Mouse (Mus musculus) retina, adult 2 months (tissue): ENCODE measurements around the gene Ucp3.

Source experiments
- DNase-seq: peaks from one replicate; pipeline ENCODE4 v3.0.0-alpha.2; 2012; ENCODE audit warnings: low read depth, low spot score

Ucp3 gene

DNA sequence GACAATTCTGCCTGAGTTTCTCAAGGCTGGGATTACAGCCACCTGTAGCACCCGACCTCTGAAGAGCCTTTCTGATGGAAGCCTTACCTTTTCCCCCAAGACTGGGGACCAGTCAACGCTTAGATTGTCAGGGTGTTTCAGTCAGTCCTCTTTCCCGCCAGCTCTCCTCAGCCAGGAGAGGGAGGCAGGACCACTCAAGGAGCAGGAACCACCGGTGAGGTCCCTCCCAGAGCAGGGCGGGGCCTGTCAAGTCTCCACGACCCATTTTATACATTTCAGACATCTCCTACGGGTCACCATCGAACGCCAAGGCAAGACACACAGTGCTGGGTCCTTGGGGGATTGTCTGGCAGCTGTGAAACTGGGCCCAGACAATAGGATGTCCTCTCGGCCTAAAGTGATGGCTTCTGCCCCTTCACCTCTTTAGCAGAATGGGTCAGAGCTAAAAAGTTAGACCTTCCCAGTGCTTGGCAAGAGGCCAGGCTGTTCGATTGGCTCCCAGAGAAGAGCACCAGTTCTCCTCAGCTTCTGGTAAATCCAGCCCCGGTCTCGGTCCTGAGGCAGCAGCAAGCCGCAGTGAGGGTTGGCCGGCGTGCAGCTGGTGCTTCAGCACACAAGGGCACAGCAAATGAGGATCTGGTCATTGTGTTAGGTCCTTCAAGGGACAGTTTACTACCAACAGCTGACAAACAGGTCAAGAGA, 27.6 kb downstream of the Ucp3 start:
- no peak for DNase-seq

DNA sequence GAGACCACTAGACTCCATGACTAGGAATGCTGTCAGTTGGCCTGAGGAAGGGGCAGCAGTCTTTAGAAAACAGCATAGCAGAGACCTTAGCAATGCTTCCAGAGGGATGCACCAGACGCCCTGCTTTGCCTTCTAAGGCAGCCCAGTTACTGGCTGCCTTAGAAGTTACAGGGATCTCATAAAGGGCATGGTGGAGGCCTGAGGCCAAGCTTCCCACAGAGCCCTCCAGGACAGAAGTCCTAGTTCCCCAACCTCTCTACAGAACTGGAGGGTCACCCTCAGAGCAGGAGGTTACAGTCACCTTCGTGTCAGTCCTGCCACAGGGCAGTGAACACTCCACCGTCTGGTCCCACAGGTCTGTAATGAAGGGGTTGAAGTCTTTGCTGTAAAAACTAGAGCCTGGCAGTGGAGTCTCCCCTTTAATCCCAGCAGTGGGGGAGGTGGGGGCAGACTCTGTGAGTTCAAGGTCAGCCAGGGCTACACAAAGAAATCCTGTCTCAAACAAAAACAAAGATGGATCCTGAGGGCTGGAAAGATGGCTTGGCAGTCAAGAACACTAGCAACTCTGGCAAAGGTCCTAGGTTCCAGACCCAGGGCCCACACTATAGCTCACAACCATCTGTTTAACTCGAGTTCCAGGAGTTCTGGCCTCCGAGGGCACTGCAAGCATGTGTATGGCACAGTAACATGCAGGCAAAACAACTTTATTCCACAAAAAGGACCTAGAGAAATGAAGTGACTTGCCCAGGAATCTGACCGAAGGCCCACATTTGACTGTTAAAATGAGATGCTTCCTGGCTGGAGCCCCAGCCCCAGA, 28.4 kb downstream of the Ucp3 start:
- no peak for DNase-seq

DNA sequence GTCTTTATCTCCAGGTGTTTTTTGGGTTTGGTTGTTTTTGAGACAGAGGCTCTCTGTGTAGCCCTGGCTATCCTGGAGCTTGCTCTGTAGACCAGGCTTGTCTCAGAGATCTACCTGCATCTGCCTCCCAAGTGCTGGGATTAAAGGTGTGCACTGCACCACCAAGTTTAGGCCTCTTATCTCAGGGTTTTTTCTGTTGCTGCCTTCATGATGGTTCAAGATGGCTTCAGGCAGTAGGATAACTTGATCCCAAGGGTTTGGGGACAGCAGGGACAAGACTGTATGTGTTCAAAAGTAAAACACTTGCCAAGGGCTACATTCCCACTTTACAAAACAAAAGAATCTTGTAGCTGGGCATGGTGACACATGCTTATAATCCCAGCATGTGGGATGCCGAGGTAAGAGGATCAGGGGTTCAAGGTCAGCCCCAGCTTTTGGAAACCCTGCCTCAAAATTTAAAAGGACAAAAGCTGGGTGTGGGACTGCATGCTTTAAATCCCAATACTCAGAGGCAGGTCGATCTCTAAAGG, 29.1 kb downstream of the Ucp3 start:
- DNase-seq: no peak

DNA sequence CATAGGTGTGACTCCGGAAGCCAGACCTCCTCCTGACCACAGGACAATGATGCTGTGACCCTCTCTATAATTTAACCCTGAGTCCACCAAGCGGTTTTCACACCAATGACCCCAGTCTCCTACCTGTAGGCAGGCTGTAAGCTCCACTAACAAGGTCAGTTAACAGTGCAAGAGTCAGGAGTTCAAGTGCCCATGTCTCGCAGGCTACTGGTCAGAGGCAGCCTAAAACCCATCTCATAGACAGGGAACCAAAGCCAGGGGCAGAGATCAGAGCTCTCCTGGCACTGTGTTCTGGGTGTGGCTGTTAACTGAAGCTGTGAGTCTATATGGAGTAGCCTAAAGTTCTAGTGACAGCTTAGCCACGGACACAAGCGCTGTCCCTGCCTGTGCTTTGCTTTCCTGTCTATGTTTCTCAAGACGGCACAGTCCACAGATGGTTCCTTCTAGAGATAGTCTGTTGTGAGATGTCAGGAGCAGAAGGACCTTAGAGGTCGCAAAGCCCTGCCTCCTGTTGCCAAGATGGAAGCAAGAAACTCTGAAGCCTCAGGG, 29.7 kb downstream of the Ucp3 start:
- DNase-seq: no peak

DNA sequence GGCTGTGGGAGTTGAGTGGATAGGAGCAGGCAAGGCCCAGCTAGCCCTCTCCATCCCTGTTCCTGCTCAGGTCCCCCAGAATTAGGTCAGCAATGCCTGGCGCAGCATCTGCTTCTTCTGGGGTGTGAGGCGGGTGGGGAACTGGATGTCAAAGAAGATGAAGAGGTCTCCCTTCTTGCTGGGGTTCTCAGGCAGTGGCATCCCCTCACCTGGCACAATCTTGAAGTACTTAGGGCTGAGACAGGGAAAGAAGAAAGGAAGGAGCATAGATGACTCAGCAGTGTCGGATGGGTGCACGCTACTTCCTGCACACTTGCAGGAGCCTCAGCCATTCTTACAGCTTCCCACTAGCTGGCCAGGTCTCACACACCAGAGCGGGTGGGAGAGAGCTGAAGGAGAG, 30.3 kb downstream of the Ucp3 start:
- DNase-seq: no peak

DNA sequence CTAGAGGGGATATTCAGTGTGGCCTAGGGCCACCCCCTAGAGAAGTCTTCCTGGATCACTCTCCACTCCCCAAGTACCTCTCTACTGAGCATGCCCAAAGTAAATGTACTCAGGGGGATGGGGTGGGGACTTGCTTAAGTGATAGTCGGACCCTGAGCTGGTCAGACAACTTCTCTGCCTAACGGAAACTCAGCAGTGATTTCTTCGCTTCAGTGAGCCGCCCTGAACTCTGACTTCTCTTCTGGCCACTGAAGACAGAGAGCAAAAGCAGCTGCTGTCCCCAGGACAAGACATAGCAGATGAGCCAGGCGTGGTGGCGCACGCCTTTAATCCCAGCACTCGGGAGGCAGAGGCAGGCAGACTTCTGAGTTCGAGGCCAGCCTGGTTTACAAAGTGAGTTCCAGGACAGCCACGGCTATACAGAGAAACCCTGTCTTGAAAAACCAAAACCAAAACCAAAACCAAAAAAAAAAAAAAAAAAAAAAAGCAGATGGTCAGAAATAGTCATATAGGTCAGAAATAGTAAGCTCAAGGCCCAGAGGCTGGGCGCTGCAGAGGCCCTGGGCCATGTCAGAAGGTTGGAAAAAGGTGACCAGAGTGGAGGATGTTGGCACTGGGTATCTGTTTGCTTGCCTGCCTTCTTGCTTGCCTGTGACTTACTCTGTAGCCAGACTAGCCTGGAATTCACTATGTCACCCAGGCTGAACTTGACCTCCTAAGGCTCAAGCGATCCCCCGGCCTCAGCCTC, 32.1 kb downstream of the Ucp3 start:
- DNase-seq: no peak

DNA sequence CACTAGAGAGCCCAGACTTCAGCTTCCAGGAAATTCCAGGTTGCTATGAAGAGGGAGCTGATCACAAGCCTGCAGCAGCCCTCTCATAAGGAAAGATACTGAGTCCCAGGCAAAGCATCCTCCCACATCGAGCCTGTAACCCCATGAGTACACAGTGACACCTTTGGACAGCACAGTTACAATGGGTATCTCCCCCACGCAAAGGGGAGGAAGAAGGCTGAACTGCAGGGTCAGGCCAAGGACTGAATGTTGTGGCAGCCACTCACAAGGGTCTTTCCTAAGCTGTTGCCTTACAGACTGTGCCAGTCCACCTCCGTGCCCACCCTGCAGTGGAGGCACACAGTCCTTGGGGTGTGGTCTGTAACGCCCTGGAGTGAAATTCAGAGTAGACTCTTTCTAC, 33.7 kb downstream of the Ucp3 start:
- DNase-seq: no peak

DNA sequence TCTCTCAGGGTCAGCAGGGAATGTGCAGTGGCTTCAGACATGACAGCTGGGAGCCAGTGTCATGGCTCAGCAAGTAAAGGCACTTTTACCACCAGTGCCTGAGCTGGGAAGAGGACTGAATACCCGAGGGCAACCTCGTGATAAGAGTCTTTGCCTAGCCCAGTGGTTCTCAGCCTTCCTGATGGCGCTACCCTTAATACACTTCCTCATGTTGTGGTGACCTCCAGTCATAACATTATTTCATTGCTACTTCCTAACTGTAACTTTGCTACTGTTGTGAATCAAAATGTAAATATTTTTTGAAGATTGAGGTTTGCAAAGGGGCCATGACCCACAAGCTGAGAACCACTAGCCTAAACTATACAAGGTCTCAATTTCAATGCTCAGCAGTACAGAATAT, 35.9 kb downstream of the Ucp3 start:
- DNase-seq: no peak

DNA sequence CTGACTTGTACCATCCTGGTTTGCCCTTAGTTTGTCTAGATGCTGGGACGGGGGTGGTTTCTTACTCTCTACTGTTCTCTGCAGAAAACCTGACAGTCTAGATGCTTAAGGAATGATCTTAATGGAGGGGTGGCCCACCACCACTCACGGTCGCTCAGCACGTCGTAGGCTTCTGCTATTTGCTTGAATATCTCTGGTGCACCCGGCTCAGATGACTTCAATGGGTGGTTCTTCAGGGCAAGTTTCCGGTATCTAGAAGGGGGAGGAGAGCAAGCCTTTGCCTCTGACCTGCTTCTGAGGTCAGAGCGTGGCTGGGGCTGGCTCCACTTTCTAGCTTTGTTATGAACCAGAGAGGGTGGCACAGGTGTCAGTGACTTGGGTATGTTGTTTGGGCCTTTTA, 38.8 kb downstream of the Ucp3 start:
- no peak for DNase-seq

DNA sequence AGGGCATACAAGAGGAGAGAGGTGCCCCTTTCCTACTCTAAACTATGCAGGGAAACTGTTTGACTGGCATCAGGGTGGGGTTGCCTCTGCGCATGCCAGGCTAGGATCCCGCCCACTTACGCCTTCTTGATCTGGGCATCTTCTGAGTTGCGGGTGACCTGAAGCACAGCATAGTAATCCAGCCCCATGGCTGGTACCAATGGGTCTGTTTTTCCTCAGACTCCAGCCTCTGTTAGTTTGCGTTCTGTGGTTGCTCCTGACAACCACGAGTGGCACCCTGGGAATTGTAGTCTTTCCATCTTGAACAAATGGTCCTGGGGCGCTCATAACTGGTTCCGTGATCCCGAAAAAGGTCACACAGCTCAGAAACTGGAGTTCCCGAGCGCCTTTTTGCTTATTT, 41.8 kb downstream of the Ucp3 start, which contains the start of gene Dnajb13:
Dnajb13 (minus strand) TSS at position 388 of the 400 bp plus-strand sequence.
- no peak for DNase-seq

DNA sequence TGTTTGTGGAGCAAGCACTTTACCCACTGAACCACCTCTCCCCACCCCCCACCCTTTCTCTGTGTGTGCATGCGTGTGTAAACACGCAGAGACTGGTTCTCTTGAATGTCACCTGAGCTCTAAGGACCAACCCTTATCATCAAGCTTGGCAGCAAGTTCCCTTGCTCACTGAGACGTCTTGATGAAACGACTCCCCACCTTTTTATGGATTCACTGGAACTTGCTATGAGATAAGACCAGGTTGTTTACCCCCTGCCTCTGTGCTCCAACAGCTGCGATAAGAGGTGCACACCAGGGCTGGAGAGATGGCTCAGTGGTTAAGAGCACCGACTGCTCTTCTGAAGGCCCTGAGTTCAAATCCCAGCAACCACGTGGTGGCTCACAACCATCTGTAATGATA, 47.4 kb downstream of the Ucp3 start:
- no peak for DNase-seq

DNA sequence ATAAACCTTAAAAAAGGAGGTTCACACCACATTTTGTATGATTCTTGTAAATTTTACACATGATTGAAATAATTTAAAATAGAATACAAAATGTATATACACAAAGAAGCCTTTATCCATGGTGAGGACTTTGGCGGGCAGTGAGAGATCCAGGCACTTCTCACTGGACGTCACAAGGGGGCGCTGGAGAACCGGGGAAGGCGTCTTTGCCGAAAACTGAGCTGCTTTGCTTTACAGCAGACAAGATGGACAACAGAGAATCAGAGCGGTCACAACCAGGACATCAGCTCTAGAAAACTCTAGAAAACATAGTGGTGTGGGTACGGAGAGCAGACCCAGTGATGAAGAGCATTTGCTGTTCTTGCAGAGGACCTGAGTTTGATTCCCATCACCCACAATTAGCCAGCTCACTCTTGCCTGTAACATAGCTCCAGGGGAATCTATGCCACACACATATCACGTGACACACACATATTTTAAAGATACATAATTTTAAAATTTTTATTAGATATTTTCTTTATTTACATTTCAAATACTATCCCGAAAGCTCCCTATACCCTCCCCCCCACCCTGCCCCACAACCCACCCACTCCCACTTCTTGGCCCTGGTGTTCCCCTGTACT, 48.0 kb downstream of the Ucp3 start:
- peak; percentile 59 for DNase-seq

DNA sequence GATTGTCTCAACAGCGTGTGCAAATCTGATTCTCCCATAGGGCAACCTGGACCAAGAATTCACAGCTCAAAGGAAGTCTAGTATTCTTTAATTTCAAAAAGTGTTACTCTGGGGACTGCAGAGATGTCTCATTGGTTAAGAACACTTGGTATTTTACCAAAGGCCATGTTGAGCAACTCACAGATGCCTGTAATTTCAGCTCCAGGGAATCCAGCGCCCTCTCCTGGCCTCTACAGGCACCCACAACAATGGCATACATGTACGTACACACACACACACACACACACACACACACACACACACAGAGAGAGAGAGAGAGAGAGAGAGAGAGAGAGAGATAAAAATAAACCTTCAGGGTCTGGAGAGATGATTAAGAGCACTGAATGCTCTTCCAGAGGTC, 49.4 kb downstream of the Ucp3 start:
- DNase-seq: no peak

DNA sequence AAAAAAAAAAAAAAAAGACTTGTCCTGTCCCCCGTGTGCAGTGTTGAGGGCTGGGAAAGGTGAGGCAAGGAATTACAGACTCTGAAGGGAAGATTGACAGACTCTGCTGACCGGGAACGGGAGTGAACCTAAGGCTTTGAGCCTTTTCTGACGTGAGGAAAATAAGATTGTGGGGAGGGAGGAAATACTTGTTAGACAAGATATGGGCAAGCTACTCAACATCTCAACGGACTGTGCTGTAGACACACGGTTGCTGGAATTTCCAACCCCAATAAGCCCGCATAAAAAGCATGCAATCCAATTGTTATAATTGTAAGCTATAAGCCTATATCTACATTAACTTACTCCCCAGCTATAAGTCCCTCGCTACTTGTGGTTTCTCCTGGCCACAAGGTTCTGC, 51.9 kb downstream of the Ucp3 start:
- no peak for DNase-seq

DNA sequence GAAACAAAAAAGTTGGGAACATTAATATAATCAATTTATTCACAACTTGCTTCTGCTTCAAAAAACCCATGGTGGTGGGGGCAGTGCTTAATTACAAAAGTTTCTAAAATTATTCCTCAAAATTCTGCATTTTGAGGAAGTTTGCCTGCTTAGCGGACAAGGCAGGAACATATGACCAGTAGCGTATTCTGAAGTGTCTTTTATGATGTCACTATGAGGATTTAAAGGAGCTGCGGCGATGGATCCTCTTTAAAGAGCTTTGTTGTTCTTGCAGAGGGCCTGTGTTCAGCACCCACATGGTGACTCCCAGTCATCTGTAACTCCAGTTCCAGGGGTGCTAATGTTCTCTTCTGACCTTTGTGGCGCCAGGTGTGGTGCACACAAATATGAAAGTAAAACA, 58.0 kb downstream of the Ucp3 start:
- DNase-seq: no peak

DNA sequence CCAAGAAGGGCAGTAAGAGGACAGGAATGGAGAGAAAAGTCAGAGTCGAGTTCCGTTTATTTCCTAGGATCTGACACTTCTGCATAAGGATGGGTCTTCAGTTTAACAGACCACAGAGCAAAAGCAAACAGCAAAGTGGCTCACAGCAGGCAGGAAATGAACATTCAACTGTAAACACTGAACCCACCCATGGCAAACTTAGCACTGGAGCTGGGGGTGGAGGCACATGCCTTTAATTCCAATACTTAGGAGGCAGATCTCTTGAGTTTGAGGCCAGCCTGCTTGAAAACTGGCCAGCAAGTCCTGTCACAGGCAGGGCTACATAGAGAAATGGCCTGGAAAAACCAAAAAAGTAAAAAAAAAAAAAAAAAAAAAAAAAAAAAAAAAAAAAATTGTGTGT, 60.7 kb downstream of the Ucp3 start:
- DNase-seq: no peak

DNA sequence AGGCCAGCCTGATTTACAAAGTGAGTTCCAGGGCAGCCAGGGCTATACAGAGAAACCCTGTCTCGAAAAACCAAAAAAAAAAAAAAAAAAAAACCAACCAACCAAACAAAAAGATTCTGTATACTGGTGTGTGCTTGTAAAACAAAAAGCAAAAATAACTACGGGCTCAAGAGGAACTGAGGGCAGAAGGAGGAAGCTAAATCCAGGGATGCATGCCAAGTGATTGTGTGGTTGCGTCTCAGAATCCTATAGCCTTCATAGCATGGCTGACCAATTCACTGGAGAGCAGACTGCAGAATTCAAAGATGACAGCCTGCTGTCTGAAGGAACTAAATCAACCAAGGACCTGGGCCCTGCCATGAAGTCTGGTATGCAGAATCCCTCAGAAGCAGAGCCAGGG, 61.4 kb downstream of the Ucp3 start:
- no peak for DNase-seq

DNA sequence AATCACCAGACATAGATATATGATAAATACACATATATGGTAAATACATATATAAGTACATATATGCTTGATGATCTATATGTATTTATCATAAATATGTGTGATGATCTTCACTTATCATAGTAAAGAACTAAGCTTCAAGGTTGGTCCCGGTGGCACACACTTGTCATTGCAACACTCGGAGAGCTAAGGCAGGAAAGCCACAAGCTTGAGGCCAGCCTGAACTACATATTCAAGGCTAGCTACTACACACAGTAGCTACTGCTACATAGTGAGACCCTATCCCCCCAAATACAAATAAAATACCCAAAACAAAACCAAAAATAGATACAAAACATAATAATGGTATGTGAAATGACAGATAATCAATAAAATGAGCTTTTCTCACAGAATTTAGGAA, 63.0 kb downstream of the Ucp3 start:
- no peak for DNase-seq
